Mouse (Mus musculus) cerebellum, adult 2 months (tissue): Measurements from ENCODE around the gene Prkd3.

ENCODE experiments used
- CTCF ChIP-seq: fragments of 200-500 bp; IDR thresholded peaks from 2 replicates; pipeline ENCODE4 v1.5.1; 2011; ENCODE audit warnings: low read depth, mild to moderate bottlenecking, control low read depth, low read length, moderate library complexity, borderline replicate concordance; ENCODE audit not compliant: insufficient read depth
- POLR2A ChIP-seq: fragments of 200-500 bp; IDR thresholded peaks from 2 replicates; pipeline ENCODE4 v1.6.1; 2011; ENCODE audit warnings: low read length, control low read depth, borderline replicate concordance; ENCODE audit not compliant: insufficient read depth

DNA sequence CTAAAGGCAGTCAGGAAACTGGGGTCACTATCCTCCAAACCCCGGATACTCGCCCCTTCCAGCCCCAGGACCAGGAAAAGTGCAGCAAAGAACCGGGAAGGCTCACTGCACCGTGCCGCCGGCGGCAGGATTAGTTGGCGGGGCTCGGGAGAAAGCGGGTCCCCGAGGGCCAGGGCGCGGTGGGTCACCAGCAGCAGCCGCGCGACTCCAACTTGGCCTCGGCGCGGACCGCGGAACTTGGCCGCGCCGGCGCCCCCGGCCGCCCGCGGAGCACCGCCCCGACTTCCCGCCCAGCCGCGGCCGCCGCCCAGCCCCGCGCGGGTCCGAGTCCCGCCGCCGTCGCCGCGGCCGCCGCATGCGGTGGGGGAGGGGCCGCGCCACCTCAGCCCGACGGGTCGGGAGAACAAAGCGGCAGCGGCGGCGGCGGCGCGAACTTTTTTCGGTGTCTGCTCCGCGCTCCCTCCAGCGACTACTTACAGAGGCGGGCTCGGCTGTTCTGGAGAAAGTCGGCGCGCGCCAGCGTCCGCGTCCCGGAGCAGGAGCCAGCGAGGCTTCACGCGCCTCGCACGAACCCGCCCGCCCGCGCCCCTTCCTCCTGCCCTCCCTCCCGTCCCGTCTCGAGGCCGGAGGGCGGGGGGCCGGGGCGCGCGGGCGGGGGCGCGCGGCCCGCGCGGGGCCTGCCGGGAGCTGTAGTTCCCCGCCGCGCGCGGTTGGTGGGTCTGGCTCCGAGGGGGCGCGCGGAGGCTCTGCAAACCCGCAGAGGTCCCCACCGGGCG lies at the start of gene Prkd3:
- TF ChIP-seq CTCF (no peak), POLR2A (no peak)
